Mouse (Mus musculus) adrenal gland, adult 18-20 months (tissue): ENCODE data around the gene Jph2. TPM values are rescaled to one million over a fixed set of nuclear protein-coding genes. Genes with fewer than 3 reads are reported as not detected.

Experiments used
- DNase-seq, 2 experiments: peaks; one replicate each; pipeline ENCODE4 v3.0.0; 2021 to 2022; ENCODE audit warnings: low spot score in 2 of 2
- total RNA-seq, 2 experiments: library from RNA; stranded (reverse); gene quantifications; 1 replicate in 1 of 2; 2 replicates in 1 of 2; pipeline ENCODE4 v1.2.3; 2021

The Jph2 gene
- total RNA-seq, 2 experiments from 2014 or later: 4.4 to 6.5 TPM

DNA sequence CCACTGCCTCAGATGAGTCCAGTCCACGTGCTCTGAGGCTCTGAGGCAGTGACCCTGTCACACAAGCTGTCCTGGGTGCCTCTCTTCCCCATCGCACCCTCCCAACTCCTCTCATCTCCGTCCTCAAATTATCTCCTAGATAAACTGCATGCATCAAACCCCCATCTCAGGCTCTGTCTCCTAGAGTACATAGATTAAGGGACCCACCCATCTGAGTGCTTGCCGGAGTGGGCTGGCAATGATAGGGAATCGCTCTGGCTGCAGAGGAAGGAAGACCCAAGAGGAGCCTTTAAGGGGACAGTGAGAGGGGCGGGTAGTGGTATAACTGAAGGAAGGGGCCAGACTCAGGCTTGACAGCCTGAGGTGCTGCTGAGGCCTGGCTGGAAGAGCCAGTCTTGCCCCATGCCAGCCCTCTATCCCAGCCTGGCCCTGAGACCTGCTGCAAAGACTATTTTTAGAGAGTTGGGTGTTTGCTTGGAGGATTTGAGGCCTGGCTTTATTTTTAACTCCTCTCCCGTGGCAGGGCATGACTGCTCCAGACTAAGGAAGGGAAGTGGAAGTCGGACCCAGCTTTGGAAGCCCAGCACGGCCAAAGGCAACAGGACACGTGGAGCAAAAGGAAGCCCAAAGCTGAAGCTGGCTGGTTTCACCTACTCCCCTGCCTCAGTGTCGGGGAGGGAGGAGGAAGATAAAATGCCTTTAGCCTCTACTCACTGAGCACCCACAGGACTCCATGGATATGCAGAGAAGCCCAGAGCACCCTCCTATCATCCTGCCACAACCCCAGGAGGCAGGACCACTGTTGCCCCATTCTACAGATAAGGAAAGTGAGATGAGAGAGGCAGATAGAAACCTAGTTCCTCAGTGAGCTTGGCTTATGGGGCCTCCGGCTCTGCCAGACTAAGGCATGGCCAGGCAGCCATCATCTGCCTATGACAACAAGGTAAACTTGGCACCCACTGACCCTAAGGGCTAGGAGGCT lies 34.6 kb downstream of the Jph2 start:
- no peak for DNase-seq

DNA sequence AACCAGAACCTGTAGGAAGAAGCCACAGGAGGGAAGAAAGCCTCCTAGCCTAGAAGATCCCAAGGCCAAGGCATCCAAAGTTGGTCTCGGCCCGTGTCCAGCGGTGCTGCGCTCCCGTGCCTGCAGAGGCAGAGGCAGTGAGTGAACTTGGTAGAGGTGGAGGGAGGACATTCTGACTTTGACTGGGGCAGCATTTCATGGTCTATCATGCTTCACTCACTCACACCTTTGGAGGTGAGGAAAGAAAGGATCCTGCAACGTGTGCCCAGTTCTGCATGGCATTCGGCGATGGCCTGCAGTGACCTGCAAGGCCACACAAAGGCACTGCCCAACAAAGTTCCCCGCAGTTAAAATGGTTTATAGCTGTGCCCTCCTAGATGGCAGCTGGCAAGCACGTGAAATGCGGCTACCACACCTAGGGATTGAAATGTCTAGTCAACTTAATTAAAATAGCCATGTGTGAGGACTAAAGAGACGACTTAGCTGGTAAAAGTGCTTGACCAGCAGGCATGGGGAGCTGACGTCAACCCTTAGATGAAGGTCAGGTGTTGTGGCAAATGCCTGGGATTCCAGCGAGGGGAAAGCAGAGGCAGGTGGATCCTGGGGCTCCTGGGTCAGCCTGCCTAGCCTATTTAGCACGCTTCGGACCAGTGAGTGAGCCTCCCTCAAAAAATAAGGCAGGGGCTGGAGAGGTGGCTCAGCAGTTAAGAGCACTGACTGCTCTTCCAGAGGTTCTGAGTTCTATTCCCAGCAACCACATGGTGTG lies 36.8 kb downstream of the Jph2 start:
- no peak for DNase-seq

DNA sequence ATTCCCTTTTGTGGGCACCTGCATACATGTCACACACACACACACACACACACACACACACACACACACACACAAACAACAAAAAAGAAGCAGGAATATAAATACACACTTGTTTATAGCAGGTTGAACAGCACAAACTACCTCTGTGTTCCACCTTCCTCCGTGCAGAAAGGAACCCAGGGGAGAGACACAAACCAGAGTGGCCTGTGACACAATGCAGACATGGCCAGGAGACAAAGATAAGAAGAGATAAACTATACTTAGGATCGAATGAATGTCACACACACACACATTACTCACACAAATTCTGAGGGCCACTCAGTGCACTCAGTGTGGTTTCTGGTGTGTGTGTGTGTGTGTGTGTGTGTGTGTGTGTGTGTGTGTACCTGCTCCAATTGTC lies 38.5 kb downstream of the Jph2 start:
- no peak for DNase-seq

DNA sequence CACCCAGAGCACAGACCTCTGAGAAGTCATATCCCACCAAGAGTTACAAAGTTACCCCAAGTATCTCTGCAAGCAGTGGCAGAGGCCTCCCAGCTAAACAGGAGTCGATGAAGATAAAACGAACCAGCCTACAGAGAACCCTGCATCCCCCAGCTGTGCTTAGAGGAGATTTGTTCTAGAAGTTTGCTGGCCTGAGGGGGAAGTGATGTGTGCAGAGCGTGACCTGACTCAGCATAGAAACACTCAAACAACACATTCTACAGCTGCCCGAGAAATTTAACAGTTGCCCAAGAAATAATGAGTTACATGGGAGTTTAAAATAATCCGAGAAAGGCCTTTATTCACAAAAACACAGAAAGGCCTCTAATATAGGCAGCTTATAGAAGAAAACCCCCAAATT lies 39.1 kb downstream of the Jph2 start:
- DNase-seq: no peak

DNA sequence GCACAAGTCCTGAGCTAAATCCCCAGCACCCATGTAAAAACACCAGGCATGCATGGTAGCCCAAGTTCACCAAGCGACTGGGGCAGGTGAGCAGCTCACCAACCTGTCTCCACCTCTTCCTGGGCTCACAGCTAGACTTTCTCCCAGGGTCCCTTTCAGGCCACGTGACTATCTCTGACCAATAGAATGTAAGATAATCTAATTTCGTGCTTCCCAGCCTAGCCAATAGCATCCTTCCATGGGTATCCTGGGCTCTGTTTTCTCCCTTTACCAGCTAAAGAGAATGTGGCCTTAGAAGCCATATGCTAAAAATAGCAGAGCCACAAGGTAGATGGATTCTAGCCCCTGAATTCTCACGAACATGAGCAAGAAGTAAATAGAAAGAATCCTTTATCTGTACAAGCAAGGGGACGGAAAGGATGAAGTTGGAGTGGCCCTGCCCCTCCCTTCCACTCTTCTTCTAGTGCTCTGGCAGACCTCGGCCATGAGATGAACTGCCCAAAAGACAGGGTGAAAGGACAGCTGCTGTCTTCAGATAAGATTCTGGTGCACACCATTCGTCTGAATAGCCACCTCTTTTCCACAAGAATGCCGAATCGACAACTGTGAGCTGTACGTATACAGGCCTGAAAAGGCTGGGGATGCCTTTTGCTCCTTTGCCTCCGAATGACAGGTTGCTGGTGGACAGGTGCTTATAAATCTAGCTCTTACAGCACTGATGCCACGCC lies 41.5 kb downstream of the Jph2 start:
- DNase-seq: no peak

DNA sequence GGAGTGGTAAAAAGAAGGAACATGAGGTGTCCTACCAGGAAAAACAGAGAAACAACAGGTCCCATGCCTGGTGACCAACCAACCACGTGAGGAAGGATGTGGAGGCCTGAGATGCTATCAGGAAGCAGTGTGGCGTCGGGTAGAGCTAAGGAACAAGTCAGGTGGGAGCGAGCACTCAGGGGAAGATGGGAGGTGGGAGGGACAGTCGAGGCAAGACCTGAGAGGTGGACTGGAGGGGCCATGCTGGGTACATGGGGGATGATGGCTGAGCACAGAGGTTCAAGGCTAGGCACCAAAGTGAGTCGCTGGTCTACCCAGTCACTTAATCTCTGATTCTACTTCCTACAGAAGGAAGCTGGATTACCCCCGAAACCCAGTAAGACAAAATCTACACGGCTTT lies 42.1 kb downstream of the Jph2 start:
- DNase-seq: no peak

DNA sequence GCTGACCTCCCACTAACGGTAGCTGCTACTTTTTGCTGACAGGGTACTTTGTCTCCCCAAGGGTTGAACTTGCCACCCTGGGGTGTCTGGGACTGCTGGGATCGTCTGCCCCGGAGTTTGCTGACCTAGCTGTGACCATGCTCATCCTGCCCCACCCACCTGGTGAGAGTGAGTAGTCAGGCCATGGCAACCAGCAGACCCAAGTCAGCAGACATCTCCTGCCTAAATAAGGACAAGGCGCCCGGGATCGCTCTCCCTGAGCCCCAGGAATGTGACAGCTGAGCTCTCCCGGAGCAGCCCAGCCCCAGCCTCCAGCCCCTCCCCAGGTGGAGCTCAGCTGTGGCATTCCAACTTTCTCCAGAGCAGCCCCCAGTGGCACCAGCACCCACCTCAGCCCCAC lies 44.1 kb downstream of the Jph2 start:
- DNase-seq: no peak

DNA sequence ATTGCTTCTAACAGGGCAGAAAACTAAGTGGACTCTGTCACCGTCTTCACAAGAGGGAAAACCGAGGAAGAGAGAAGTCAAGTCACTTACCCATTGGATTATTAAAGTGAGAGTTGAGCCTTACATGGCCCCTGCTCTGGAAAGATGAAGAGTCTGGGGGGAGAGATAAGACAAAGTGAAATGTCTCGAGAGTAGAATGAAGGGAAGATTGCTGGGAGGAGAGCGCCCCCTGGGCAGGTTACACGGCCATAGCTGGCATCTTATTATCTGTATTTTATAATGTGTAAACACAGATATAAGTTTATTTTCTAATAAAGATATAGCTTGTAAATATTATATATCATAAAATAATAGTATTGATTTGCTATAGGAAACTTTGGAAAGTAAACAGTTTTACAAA lies 47.4 kb downstream of the Jph2 start:
- DNase-seq: no peak

DNA sequence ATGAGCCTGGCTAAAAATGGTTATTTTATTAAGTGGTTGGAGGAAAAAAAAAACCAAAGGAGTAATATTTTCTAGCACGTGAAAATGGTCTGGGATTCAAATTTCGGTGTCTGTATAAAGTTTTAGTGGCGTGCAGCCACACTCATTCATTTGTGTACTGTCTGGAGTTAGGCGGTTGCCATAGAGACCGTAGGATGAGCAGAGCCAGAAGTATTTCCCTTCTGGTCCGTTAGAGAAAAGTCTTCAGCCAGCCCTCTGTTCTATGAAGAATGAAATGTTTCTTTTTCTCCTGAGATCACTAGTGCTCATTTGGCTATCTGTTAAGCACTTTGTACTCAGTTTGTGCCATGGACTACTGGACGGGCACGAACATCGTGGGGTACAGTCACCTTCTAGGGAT lies 48.4 kb downstream of the Jph2 start:
- no peak for DNase-seq

DNA sequence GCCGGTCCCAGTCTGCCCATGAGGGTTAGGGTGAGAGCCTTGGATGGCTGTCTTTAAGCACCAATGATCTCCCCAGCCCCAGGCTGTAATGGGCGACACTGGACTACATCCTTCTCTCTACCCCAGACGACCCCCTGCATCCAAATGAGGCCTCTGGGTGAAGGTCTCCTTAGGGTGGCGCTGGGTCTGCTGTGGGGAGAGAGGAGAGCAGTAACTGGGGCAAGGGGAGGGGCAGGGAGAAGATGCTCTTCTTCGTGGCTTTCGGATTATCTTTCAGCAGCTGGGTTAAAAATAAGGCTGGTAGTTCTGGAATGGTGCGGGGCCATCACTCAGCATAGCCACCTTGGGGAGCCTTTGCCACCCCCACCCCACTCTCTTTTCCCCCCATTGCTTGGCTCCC lies 49.1 kb downstream of the Jph2 start:
- no peak for DNase-seq

DNA sequence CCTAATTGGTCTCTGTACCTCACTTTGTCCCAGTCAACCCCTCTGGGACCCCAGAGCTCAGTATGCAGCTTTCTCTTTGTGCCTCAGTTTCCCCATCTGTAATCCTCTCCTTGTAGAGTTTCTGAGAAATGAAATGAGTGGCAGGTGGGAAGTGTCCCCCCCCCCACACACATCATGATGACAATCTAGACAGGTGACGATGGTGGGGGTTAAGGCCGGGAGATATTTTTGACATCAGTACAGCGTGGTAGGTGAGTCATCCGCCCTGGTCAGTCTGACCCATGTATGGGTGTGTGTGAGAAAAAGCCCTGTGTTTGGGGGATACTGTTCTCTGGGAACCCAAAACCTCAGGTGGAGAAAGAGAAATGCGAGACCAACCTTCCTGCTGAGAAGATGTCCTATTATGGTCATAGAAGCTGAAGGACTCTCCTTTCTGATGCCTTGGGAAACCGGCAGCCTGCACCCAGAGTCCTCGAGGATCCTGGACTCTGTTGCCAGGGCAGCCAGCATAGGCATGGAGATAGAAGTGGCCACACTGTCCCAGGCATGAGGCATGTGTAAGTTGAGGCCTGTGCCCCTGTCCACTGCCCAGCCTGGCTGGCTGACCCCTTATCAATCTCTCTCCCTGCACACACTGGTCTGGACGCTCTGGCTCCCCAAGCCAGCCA lies 50.1 kb downstream of the Jph2 start:
- DNase-seq: no peak

DNA sequence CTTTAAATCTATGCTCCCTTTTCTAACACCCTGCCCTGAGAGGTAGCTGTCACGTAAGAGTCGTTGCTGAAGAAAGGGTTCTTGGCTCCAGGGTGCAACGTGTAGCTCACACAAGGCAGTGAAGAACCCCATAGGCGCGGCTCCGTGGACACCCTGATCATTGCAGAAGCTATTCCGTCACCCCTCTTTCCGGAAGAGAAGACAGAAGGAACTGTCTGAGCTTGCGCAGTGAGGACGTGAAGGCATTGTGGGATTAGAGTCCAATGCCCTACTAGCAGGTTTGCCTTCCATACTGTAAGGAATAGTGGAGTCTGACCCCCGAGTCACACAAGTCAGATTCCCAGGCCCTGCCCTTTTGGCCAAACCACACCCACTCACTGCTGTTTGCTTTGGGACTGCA lies 51.3 kb downstream of the Jph2 start:
- DNase-seq: no peak

DNA sequence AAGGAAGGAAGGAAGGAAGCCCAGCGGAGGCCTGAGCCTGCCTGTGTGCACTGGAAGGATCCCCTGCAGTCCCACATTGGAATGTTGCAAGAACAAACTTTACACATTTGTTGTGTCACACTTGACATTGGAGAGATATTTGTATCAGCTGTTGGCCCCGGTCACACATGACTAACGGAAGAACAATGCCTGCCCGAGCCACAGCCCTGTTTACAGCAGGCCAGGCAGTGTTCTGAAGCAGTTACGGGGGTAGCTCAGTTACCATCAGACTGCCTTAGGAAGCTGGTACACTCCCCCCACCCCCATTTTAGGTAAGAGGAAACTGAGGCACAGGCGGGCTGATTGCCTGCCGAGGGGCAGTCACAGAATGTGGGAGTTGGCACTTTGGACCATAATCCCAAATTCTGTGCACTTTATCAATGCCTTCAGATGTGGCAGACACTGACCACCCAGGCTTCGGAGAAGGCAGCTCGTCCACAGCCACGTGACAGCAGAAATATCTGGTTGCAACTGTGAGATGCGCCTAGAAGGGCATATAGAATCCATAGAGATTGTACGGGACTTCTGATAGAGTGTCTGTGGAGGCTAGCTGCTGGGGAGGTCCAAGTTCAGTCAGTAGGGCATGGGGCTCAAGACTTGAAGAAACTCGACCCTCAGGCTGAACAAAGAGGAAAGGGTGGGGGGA lies 52.7 kb downstream of the Jph2 start:
- DNase-seq: no peak

DNA sequence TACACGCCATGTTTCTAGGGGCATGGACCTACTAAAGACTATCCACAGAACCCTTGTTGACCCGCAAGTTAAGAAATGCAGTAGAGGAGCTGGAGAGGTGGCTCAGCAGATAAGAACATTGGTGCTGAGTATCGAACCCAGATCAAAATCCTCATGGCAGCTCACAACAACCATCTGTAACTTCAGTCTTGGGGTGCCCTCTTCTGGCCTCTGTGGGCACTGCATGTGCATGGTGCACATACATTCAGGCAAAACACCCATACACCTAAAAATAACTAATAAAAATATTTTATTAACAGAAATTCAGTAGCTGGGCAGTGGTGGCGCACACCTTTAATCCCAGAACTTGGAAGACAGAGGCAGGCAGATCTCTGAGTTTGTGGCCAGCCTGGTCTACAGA lies 54.1 kb downstream of the Jph2 start:
- peak in 1 of 2 experiments; percentile 19 for DNase-seq

DNA sequence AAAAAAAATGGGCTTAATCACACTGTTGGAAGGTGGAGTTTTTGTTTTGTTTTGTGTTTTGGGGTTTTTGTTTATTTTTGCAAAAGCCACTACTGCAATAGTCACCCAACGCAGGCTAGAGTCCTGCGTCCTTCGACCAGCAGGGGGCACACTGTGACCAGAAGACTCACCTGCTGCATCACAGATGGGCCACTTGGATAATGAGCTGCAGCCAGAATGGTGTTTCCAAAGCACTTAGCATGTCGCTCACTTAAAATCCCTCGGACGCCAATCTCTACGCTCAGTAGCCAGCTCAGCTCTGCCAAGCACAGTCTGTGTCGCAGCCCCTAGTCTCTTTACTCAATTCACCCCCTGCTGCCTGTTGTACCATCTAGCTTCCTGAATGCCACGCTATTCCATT lies 57.5 kb downstream of the Jph2 start:
- peak; percentile 63 to 68 for DNase-seq

DNA sequence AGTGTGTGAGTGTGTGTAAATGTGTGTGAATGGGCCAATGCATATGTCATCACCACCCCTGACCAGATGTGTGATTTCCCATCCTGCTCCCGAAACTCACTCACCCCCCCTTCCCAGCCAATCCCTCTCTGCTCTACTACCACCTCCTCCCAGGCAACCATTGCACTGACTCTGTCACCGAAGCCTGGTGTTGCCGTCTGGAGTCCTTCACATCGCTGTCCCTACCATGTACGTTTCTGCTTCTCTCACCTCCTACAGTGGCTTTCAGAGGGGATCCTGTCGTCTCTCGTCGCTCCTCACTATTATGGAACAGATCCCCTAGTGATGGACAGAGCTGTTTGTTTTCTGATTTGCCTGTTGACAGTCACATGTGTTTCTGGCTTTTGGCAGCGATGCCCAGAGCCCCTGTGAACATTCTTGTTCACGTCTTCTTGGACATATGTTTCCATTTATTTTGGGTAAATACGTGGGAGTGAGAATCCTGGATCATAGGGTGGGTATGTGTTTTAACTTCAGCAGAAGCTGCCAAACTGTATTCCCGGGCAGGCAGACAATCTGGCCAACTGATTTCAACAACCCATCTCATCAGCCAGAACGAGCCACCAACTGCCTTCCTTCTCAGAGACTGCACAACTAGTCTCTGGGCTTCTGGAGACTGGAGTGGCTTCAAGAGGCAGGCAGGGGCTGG lies 65.3 kb downstream of the Jph2 start:
- DNase-seq: no peak

DNA sequence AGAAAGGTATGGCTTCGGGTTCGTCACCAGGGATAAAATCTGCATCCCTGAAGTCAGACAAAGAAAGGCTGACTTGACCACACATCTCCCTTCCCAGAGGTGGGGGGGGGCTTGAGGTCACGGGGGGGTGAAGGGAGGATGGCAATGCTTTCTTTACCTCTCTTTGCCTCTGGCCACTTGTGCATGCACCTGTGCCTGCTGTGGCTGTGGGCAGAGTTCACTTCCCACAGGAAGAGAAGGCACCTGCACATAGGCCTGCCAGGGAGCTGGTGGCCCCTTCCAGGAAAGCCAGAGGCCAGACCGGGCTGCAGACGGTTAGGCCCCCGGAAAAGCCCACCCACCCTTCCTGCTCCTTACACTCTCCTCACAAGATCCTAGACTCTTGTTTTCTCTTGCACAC lies 66.4 kb downstream of the Jph2 start:
- DNase-seq: no peak

DNA sequence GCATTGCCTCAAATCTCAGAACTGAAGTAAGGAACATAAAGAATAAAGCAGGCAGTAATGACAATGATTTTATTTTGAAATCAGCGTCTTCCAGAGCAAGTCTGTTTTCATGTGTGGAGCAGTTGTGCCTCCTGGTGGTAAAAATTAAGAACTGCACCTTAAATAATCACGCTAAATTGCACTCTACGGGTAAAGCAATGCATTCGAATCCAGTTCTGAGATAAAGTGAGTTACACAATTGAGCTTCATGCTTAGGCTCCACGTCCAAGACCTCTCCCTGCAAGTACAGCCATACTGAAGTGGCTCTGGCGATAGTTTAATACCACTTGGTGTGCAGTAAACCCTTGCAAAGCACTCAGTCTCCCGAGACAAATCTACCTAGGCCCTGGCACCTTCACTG lies 67.1 kb downstream of the Jph2 start:
- peak in 1 of 2 experiments; percentile 32 for DNase-seq

DNA sequence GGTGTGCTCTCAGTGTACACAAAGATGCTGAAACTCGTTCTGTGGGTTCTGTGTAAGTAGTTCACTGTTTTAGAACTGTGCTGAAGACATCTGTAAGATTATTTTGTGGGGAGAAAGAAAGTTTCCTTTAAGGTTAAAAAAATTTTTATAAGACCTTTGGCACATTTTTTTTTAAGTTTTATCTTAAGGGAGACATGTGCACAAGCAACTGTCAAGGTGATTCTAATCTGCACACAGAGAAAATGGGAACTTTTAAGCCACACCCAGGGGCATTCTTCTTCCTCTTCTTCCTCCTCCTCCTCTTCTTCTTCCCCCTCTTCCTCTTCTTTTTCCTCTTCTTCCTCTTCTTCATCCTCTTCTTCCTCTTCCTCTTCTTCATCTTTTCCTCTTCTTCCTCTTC lies 74.6 kb downstream of the Jph2 start:
- no peak for DNase-seq

DNA sequence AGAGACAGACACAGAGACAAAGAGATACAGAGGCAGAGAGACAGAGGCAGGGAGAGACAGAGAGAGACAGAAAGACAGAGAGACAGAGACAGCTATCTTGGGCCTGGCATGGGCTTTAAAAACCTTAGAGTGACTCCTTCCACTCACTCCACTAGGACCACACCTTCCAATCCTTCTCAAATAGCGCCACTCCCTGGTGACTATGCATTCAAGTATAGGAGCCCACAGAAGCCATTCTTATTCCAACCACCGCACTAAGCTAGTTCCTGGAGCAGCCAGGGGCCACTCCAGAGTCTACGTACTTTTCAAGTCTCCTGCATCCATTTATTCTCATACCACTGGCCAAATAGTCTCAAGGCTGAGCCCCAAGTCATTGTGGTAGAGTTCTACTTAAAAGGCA lies 79.0 kb downstream of the Jph2 start:
- no peak for DNase-seq
